Mouse (Mus musculus) central nervous system, embryonic 14 days (tissue): Measurements from ENCODE around the gene Gm884. TPM values are rescaled to one million over a fixed set of nuclear protein-coding genes. Genes with fewer than 3 reads are reported as not detected.

Experiments used
- polyA plus RNA-seq: library from polyadenylated mRNA; depleted of rRNA; stranded (reverse); fragments of >200 nt; gene quantifications from 2 replicates; pipeline ENCODE4 v1.2.3, GENCODE M21; 2012; rRNA removed

Gm884 gene
- polyA plus RNA-seq: not detected in 2 replicates

GRCm38 (mm10) chr11:103621040-103621439 lies at the start of gene Gm884:
Gene Gm884 (minus strand): TSS chr11:103621140.

GRCm38 (mm10) chr11:103649301-103649982 lies 28.5 kb upstream of the Gm884 start, which contains the start of gene Rprml:
Gene Rprml (plus strand): TSS chr11:103649570.

GRCm38 (mm10) chr11:103638790-103639189 lies 17.9 kb upstream of the Gm884 start, which contains the start of gene Lyzl6:
Gene Lyzl6 (minus strand): TSS chr11:103638890.

GRCm38 (mm10) chr11:103504497-103504896 lies 116.4 kb downstream of the Gm884 start, which contains the start of gene Lrrc37a:
Gene Lrrc37a (minus strand): TSS chr11:103504597.

Other genes starting within 250 kb of the Gm884 start
- gene Plekhm1, start 208.5 kb downstream of the Gm884 start, polyA plus RNA-seq: 13.9 and 14.4 TPM in 2 replicates
- gene Lrrc37a, start 116.5 kb downstream of the Gm884 start, polyA plus RNA-seq: not detected in 2 replicates
- gene Lyzl6, start 17.8 kb upstream of the Gm884 start, polyA plus RNA-seq: not detected in 2 replicates
- gene Rprml, start 28.4 kb upstream of the Gm884 start, polyA plus RNA-seq: 1.2 and 1.9 TPM in 2 replicates
- gene Gosr2, start 76.8 kb upstream of the Gm884 start, polyA plus RNA-seq: 97.2 and 99.3 TPM in 2 replicates
- 0.21 and 0.40 TPM in 2 replicates for gene Wnt9b, start 128.7 kb upstream of the Gm884 start, polyA plus RNA-seq
- gene Wnt3, start 153.0 kb upstream of the Gm884 start, polyA plus RNA-seq: 6.7 and 7.5 TPM in 2 replicates